Mouse (Mus musculus): ENCODE results near the gene Wdr77.
"Not testable (repeated sequence)": the region's sequence is repeated elsewhere in the genome, so short reads cannot be mapped to it uniquely, and the experiment has no call there.

Gene Wdr77

DNA sequence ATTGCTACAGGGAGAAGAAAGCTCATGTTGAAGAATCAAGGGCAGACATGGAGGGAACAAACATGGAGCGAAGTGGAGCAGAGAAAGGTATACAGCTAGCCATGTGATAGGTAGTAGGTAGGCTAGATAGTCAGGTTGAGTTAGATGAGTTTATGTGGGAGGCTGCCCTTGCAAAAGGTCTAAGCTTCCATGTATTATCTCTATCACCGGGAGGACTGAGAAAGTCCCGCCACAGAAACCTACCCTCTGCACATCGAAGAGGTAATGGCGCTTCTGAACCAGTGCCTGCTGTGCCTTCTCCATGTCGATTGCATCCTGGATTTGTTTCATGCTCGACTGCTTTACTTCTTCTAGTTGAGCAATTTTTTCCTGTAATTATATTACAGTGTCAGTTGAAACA, 7.8 kb upstream of the Wdr77 start:
- DNase-seq (ENCODE audit: low read depth, low spot score) = no peak

DNA sequence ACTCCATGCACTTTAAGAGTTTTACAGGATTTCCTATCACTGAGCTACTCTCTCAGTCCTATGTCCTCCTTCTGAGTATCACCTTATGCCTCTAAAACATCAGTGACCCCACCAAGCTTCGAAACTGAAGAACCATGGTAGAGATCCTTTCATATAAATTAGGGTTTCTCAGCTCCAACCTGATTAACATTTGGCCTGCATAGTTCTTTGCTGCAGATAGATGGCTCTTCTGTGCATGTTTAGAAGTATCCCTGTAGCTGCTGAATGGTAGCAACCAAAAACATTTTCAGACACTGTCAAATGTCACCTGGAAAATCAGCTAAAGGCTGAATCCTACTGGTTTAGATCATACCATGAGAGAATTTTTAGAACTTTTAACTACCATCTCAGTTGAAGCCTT, 1.9 kb upstream of the Wdr77 start:
- peak; percentile 6 for DNase-seq (ENCODE audit: low read depth, low spot score)

DNA sequence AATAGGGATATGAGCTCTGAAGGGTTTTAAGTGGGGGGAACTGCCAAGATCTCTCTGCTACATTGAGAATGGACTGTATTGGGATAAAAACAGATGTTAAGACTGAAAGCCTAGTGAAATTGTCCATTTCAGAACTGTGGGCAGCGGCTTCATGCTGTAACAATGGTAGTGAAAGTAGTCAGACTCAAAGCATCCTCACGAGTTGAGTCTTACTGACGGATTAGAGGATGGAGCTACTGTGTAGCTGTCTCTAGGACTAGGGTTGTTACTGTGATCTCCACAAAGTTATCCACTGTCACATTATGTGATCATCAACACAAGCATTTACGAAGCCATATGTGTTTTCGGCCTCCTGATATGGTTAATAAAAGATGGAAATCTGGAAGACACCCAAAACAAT, 965 bp upstream of the Wdr77 start:
- DNase-seq (ENCODE audit: low read depth, low spot score) = peak; percentile 6

DNA sequence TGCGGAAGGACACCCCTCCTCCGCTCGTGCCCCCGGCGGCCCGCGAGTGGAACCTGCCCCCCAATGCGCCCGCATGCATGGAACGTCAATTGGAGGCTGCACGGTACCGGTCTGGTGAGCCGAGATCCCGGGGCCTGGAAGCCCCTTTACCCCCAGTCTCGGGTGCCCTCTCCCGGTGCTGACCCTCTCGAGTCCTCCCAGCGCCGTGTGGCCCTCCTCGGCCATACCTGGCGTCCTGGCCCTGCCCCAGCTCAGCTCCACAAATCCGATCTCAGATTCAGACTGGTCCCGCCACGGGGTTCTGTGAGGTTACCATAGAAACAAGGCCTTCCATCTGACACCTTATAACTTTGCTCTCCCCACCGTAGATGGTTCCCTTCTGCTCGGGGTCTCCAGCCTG, 416 bp downstream of the Wdr77 start:
- no peak for DNase-seq (ENCODE audit: low read depth, low spot score)

DNA sequence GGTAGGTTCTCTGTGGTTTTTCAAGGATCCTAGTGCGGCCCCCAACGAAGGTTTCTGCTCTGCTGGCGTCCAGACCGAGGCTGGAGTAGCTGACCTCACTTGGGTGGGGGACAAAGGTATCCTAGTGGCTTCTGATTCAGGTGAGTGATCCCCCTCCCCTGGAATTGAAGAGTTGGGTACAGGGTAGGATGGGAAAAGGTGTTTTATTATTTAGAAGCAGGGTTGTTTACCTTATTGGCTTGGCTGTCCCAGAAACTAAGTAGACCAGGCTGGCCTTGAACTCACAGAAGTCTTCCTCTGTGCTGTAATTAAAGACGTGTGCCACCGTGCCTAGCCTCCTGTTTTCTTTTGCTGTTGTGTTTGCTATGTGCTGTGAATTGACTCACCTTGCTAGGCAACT, 830 bp downstream of the Wdr77 start, which contains the start of gene Atp5f1:
Gene Atp5f1 (minus strand): TSS at position 101 of the 400 bp plus-strand sequence.
- no peak for DNase-seq (ENCODE audit: low read depth, low spot score)

DNA sequence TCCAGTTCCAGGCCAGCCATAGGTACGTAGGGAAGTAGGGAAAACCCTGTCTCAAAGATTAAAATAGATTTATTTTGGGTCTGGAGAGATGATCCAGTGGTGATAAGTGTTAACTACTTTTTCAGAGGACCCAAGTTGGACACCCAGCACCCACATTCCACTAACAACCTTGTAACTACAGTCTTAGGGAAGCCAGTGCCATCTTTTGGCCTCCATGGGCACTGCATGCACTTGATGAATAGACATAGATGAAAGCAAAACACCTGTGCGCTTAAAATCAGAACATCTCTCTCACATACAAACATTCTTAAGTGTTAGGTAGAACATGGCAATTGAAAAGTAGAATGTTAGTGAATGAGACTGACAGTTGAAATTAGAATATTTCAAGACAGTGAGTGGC, 1.5 kb downstream of the Wdr77 start:
- DNase-seq (ENCODE audit: low read depth, low spot score) = peak; percentile 34

DNA sequence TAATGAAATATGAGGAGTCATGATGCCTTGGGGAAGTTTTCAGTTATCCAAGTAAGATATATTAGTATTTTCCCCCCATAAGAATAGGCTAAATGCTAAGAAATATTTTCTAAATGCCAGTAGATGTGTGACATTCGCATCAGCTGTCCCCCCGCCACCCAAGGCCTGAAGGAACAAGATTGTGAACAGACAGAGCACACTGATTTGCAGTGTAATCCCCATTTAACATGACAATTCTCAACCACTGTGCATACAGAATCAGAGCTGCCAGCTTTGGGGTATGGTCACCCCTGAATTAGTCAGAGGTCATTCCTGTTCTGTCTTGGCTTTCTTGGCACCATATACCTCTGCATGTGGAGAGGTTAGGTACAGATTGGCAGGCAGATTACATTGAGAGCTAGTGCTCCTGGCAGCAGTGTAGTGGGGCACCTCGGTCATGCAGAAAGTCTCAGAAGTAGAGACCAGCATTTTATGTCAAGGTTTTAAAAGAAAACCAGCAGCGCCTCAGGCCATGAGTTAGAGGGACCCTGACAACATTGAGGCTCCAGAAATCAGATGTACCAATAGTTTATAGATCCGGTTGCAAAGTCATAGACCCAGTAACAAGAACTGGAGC, 12.8 kb downstream of the Wdr77 start:
- no peak for DNase-seq (ENCODE audit: low read depth, low spot score)

DNA sequence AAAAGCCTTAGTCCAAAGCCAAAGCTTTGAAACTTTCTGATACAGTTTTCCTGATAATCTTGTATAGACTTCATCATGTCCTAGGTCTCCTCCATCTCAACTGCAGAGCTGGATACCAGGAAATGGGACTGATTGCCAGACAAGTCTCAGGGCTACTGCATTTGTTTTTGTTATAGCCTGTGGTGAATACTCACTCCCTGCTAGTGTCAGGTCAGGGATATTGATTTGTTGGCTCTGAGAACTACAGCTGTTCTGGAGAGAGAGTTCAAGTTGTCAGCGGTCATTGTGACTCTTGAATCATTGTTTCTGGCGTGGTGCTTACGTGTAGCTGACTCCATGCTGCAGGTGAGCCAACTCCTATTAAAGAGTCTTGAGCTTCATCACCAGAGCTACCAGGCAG, 14.2 kb downstream of the Wdr77 start, which contains the start of gene Ovgp1:
Gene Ovgp1 (plus strand): TSS at position 301 of the 400 bp plus-strand sequence.
- no peak for DNase-seq (ENCODE audit: low read depth, low spot score)

DNA sequence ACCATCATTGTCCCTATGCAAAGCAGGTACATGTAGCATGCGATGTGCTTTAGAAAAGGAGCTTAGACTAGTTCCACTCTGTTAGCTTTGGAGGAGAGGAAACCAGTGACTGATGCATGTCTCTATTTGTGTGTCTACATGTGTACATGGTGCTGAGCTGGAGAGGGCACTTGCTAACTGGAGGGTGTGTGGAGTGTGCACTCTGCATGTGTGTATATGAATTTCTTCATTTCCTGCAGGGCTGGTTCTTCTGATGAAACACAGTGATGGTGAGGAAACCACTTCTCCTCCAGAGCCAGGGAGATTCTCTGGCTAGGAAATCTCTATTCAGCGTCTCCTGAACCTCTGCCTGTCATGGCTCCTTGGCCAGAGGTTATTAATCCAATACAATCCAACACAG, 15.0 kb downstream of the Wdr77 start:
- no peak for DNase-seq (ENCODE audit: low read depth, low spot score)

DNA sequence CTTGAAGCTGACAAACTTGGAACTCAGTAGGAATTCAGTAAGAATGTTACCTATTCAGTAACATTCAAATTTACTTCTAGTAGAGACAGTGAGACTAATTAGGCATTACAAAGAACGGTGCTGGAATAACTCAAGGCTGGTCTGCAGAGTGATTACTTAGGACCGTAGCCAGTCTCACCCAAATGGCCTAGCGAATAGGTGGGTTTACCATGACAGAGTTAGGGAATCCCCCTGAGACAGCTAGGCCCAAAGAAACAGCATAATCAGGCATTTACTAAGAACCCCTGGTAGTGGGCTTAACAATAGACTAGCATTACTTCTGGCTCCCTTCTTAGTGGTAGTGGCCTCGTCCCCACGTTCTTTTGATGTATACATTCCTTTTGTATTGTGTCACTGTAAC, 30.4 kb downstream of the Wdr77 start:
- not testable (repeated sequence) for DNase-seq (ENCODE audit: low read depth, low spot score)

DNA sequence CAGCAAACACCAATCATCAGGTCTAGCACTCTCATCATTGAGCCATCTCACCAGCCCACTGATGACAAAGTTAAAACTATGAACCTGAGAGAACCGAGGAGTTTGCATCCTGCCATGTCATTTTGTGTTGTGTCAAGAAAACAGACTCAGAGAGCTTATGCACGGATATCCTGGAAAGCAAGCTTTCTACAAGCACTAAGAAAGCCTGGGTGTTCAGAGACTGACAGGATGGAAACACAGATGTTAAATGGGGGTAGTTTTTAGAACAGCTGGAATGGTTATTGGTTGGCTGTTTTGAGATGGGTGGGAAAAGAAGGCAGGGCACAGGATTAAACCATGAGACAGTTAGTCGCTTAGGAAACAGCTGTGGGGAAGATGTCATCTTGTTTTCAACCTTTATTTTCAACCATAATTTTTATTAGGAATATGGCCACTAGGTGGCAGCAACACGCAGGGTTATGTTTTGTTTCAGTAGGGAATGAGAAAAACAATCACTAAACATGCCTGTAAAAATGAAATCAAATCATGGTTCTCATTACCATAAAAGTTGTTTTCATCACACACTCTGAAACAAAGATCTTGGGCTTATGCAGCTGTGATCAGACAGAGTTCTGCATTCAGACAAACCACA, 32.6 kb downstream of the Wdr77 start:
- DNase-seq (ENCODE audit: low read depth, low spot score) = peak; percentile 66

DNA sequence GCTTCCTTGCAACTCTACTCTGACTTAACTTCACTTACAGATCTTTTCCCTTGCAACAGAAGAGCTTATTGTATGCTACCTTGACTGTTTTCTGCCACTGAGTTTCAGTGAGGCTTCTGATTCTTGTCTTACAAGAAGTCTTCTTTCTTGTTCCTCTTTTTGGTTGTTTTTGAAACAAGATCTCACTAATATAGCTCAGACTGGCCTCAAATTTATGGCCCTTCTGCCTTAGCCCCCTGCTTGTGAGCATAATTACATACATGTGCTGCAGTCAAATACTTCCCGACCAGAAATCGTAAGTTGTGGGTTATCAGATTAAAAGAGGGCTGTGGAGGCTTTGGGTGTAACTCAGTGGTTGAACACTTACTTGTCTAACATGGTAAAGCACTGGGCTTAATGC, 35.6 kb downstream of the Wdr77 start:
- no peak for DNase-seq (ENCODE audit: low read depth, low spot score)

DNA sequence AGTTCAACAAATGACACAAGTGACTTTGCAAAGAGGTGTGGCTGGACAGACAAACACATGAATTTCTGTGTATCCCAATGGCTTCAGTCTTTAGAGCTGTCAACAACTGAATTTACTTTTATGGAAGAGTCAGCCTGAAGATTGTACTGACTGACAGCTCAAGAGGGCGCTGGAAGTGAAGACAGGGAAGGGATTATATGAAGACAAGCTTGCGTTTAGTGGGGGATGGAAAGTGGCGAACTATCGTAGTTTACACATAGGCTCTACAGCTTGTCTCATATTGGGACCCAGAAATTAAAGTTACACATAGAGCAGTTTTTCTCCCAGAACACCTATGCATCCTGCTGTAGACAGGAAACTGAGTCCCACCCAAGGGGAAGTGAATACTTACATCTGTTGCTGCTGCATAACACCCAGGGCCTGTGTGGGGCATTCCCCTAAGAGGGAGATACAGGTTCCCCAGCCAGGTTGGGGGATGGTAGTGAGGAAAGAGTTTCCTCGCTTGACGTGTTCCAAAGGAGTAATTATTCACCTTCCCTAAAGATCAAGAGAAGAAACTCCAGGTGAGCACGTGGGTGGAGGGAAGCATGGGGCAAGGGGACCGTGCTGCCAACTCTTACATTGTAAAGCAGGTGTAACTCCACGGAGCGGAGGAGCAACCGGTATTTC, 41.7 kb downstream of the Wdr77 start:
- DNase-seq (ENCODE audit: low read depth, low spot score) = no peak

DNA sequence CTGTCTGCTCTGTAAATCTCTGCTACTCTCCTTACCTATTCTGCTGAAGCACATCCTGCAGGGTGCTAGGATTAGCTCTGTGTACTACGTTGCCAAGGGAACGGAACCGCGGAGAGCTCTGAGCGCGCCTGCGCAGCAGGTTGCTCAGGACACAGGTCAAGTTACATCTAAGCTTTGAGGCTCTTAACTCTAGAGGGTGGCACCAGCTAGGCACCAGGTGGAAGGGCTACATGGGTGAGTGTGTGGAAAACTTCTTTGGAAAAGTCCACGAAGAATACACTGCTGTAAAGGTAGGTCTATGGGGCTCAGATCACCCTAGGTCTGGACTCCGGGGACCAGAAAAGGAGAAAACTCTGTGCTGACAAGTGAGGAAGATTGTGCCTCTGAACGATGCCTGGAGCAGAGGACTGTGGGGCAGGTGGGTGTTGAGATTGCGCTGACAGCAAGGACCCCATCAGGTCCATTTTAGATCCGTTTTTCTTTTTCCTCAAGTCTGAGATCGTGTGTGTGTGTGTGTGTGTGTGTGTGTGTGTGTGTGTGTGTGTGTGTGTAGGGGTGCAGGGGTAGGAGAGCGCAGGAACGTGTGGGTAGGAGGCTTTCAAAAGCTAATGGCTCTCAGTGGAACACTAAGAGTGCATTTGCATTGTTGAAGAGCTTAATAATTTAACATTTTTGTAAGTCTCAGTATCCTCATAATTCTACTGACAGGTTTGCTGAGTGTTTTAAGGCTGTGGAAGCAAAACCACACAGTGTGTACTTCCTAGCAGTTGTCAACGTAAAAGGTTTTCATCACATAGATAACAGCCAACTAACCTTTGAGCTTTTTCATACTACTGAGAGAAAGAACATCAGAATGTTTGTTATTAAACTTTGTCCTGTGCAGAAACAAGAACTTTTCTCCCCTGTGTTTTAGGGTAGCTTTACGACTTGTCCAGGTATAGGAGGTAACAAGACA, 42.5 kb downstream of the Wdr77 start:
- DNase-seq (ENCODE audit: low read depth, low spot score) = peak; percentile 89

DNA sequence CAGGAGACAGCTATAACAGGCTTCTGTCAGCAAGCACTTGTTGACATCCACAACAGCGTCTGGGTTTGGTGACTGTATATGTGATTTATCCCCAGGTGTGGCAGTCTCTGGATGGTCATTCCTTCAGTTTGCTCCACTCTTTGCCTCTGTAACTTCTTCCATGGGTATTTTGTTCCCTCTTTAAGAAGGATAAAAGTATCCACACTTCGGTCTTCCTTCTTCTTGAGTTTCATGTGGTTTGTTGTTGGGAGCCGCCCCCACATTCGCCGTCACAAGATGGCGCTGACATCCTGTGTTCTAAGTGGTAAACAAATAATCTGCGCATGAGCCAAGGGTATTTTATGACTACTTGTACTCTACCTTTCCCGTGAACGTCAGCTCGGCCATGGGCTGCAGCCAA, 44.2 kb downstream of the Wdr77 start:
- DNase-seq (ENCODE audit: low read depth, low spot score) = peak; percentile 66

DNA sequence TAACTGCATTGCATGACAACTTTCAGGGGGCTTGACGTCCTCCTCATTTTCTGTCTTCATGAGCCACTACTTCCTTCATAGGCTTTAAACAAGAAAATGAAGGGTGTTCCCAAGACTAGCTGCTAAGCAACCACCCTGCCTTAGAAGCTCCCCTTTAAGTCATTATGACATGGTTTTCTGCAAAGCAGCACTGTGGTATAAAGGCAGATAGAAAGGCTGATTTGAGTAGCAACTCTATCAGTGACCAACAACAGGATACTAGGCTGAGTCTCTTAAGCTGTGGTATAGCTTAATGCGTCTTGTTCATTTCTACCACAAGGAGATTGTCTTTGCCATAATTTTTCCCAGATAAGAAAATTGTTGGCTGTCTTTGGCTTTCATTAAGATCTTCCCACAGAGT, 55.4 kb downstream of the Wdr77 start, which contains the start of gene Pifo:
Gene Pifo (minus strand): TSS at position 101 of the 400 bp plus-strand sequence.
- DNase-seq (ENCODE audit: low read depth, low spot score) = no peak

Measured in CD4-positive helper T cell, adult 2 months (primary cell).